Mouse (Mus musculus) brain, embryonic 14.5 days (tissue): ENCODE measurements around the gene Ly86.

ENCODE experiments used
- CTCF ChIP-seq: fragments of 200-500 bp; IDR thresholded peaks from 2 replicates; pipeline ENCODE4 v1.5.1; 2012; ENCODE audit warnings: inconsistent platforms, mild to moderate bottlenecking, moderate library complexity, borderline replicate concordance; ENCODE audit not compliant: insufficient read depth, insufficient read length; ENCODE audit errors: extremely low read depth
- POLR2A ChIP-seq: fragments of 200-500 bp; IDR thresholded peaks from 2 replicates; pipeline ENCODE4 v1.6.1; 2012; ENCODE audit warnings: mild to moderate bottlenecking, inconsistent platforms, borderline replicate concordance; ENCODE audit not compliant: poor library complexity, insufficient read depth, insufficient read length, severe bottlenecking; ENCODE audit errors: extremely low read depth

DNA sequence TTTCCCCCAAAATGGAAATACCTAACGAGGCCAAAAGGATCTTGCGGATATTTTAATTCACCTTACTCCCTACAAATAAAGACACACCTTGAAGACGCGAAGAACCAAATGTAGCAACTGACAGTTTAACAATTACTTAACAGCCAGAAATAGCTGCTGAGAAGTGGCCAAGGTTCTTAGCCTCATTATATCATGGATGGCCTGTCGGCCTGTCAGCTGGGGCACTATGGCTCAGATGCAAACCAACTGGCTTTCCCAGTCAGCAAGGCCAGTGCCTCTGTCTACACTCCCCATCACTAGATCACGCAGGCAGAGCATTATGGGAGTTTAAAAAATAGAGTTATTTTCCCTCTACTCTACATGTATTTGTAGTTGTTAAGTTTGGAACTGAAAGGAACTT, 78.4 kb downstream of the Ly86 start:
- TF ChIP-seq CTCF (no peak), POLR2A (no peak)
